Mouse (Mus musculus): ENCODE results near the gene Abcb9. TPM values are rescaled to one million over a fixed set of nuclear protein-coding genes. Genes with fewer than 3 reads are reported as not detected.

The Abcb9 gene
- polyA plus RNA-seq (2015; fragmentation: Nextera tagmentation; extraction: Ambion mirVana), result 6.4 and 6.7 TPM in 2 replicates

GRCm38 (mm10) chr5:124095596-124096232, at the start of gene Abcb9:
TSS of gene Abcb9 (minus strand) at chr5:124095798.
- Histone ChIP-seq H3K27ac (ENCODE audit: low read length) (peak within 1 kb of the TSS; percentile 94), H3K4me2 (ENCODE audit: low read depth, low read length) (peak within 1 kb of the TSS; percentile 97), H3K36me3 (ENCODE audit: control insufficient read depth, insufficient read depth) (no peaks in the 10 kb centered on the region), H3K27me3 (ENCODE audit: control insufficient read depth, insufficient read depth, low read depth, low read length) (no peaks in the 10 kb centered on the region), H3K4me1 (ENCODE audit: control insufficient read depth, low read depth, low read length) (peaks cover 49% of the 10 kb centered on the region), H3K9me3 (replicated peaks; ENCODE audit: control insufficient read depth, low read length) (no peaks in the 10 kb centered on the region), H3K9ac (ENCODE audit: low read depth, low read length) (peak within 1 kb of the TSS; percentile 88), H3K4me3 (ENCODE audit: low read depth, low read length) (peak within 1 kb of the TSS; percentile 82)
- ATAC-seq (ENCODE audit: low read depth), result peak; percentile 75
- WGBS (ENCODE audit: insufficient replicate concordance), result under 1% methylated on average over 42 of the region's 42 CpGs

GRCm38 (mm10) chr5:124138066-124138465, 42.5 kb upstream of the Abcb9 start:
- Histone ChIP-seq H3K27ac (ENCODE audit: low read length) (no peak overlapping the region), H3K4me1 (ENCODE audit: control insufficient read depth, low read depth, low read length) (no peaks in the 10 kb centered on the region), H3K4me3 (ENCODE audit: low read depth, low read length) (no peak overlapping the region), H3K9ac (ENCODE audit: low read depth, low read length) (no peak overlapping the region), H3K27me3 (ENCODE audit: control insufficient read depth, insufficient read depth, low read depth, low read length) (no peaks in the 10 kb centered on the region), H3K36me3 (ENCODE audit: control insufficient read depth, insufficient read depth) (peaks cover 12% of the 10 kb centered on the region), H3K9me3 (replicated peaks; ENCODE audit: control insufficient read depth, low read length) (no peaks in the 10 kb centered on the region), H3K4me2 (ENCODE audit: low read depth, low read length) (no peak overlapping the region)
- no peak for ATAC-seq (ENCODE audit: low read depth)
- 75% methylated on average over 7 of the region's 7 CpGs for WGBS (ENCODE audit: insufficient replicate concordance)

DNA sequence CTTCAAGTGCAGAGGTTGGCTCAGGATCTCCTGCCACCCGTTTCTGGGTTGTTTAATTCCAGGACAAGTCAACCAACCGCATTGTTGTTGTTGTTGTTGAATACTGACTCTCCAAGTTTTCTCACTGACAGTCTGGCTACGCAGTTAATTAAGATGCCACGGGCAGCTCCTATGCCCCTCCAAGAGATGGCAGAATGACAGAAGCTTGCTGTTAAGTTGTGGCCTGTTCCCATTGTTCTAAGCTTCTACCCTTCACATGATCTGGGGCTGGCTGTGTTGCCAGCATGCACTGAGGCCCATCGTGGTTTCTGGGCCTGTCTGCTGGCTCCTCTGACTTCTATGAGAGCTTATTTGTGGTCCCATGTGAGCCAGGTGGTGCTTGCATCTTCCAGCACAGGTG, 38.7 kb upstream of the Abcb9 start:
- no peaks in the 10 kb centered on the region for H3K4me1 ChIP-seq (ENCODE audit: control insufficient read depth, low read depth, low read length)
- H3K4me3 ChIP-seq (ENCODE audit: low read depth, low read length), result no peak overlapping the region
- H3K9ac ChIP-seq (ENCODE audit: low read depth, low read length), result no peak overlapping the region
- H3K4me2 ChIP-seq (ENCODE audit: low read depth, low read length), result no peak overlapping the region
- no peaks in the 10 kb centered on the region for H3K9me3 ChIP-seq (replicated peaks; ENCODE audit: control insufficient read depth, low read length)
- 73% methylated on average over 5 of the region's 5 CpGs for WGBS (ENCODE audit: insufficient replicate concordance)
- H3K27ac ChIP-seq (ENCODE audit: low read length), result no peak overlapping the region
- ATAC-seq (ENCODE audit: low read depth), result no peak
- H3K27me3 ChIP-seq (ENCODE audit: control insufficient read depth, insufficient read depth, low read depth, low read length), result no peaks in the 10 kb centered on the region
- no peaks in the 10 kb centered on the region for H3K36me3 ChIP-seq (ENCODE audit: control insufficient read depth, insufficient read depth)

DNA sequence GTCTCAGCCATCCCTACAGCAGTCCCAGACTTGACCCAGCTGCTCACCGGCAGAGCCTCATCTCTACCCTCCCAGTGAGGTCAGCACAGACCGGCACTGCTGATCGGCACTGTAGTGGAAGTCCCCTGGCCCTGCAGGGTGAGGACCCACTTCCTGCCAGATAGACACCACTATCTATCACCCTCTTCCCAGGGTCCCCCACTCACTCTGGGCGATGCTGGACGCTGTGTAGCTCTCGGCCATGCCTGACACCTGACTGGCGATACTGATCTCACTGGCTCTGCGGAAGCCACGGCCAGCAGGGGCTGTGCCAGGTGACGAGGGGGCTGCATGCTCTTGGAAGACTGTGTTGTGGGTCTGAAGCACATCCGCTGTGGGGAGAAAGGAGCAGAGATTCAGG, 29.5 kb upstream of the Abcb9 start:
- Histone ChIP-seq H3K4me2 (ENCODE audit: low read depth, low read length) (no peak overlapping the region), H3K27me3 (ENCODE audit: control insufficient read depth, insufficient read depth, low read depth, low read length) (no peaks in the 10 kb centered on the region), H3K9ac (ENCODE audit: low read depth, low read length) (no peak overlapping the region), H3K27ac (ENCODE audit: low read length) (no peak overlapping the region), H3K4me1 (ENCODE audit: control insufficient read depth, low read depth, low read length) (no peaks in the 10 kb centered on the region), H3K36me3 (ENCODE audit: control insufficient read depth, insufficient read depth) (peaks cover 7% of the 10 kb centered on the region), H3K9me3 (replicated peaks; ENCODE audit: control insufficient read depth, low read length) (no peaks in the 10 kb centered on the region), H3K4me3 (ENCODE audit: low read depth, low read length) (no peak overlapping the region)
- WGBS (ENCODE audit: insufficient replicate concordance), result 72% methylated on average over 11 of the region's 11 CpGs
- no peak for ATAC-seq (ENCODE audit: low read depth)

- H3K27me3 ChIP-seq (ENCODE audit: control insufficient read depth, insufficient read depth, low read depth, low read length), result no peaks in the 10 kb centered on the region
- WGBS (ENCODE audit: insufficient replicate concordance), result 85% methylated on average over 18 of the region's 18 CpGs
- peaks cover 11% of the 10 kb centered on the region for H3K36me3 ChIP-seq (ENCODE audit: control insufficient read depth, insufficient read depth)
- no peak overlapping the region for H3K9ac ChIP-seq (ENCODE audit: low read depth, low read length)
- no peaks in the 10 kb centered on the region for H3K9me3 ChIP-seq (replicated peaks; ENCODE audit: control insufficient read depth, low read length)
- no peak overlapping the region for H3K27ac ChIP-seq (ENCODE audit: low read length)
- no peak overlapping the region for H3K4me2 ChIP-seq (ENCODE audit: low read depth, low read length)
- peaks cover 4% of the 10 kb centered on the region; the same call in 1 of the 2 replicates for H3K4me1 ChIP-seq (ENCODE audit: control insufficient read depth, low read depth, low read length)
- no peak for ATAC-seq (ENCODE audit: low read depth)
- H3K4me3 ChIP-seq (ENCODE audit: low read depth, low read length), result no peak overlapping the region
These were observed 26.8 kb upstream of the Abcb9 start for GRCm38 (mm10) chr5:124122357-124122756.

GRCm38 (mm10) chr5:124119204-124119603, 23.6 kb upstream of the Abcb9 start:
- peaks cover 24% of the 10 kb centered on the region for H3K4me1 ChIP-seq (ENCODE audit: control insufficient read depth, low read depth, low read length)
- peaks cover 11% of the 10 kb centered on the region for H3K36me3 ChIP-seq (ENCODE audit: control insufficient read depth, insufficient read depth)
- H3K27ac ChIP-seq (ENCODE audit: low read length), result no peak overlapping the region
- H3K9me3 ChIP-seq (replicated peaks; ENCODE audit: control insufficient read depth, low read length), result no peaks in the 10 kb centered on the region
- no peak overlapping the region for H3K9ac ChIP-seq (ENCODE audit: low read depth, low read length)
- no peak for ATAC-seq (ENCODE audit: low read depth)
- no peak overlapping the region for H3K4me2 ChIP-seq (ENCODE audit: low read depth, low read length)
- 50% methylated on average over 5 of the region's 5 CpGs for WGBS (ENCODE audit: insufficient replicate concordance)
- H3K4me3 ChIP-seq (ENCODE audit: low read depth, low read length), result no peak overlapping the region
- no peaks in the 10 kb centered on the region for H3K27me3 ChIP-seq (ENCODE audit: control insufficient read depth, insufficient read depth, low read depth, low read length)

GRCm38 (mm10) chr5:124115990-124116845, 20.6 kb upstream of the Abcb9 start, which contains the start of gene Arl6ip4:
TSS of gene Arl6ip4 (plus strand) at chr5:124116089.
- ATAC-seq (ENCODE audit: low read depth), result no peak
- no peaks in the 10 kb centered on the region for H3K27me3 ChIP-seq (ENCODE audit: control insufficient read depth, insufficient read depth, low read depth, low read length)
- peak within 1 kb of the TSS; percentile 75 for H3K27ac ChIP-seq (ENCODE audit: low read length)
- peak within 1 kb of the TSS; percentile 95 for H3K4me2 ChIP-seq (ENCODE audit: low read depth, low read length)
- H3K4me1 ChIP-seq (ENCODE audit: control insufficient read depth, low read depth, low read length), result peaks cover 42% of the 10 kb centered on the region
- no peaks in the 10 kb centered on the region for H3K9me3 ChIP-seq (replicated peaks; ENCODE audit: control insufficient read depth, low read length)
- H3K9ac ChIP-seq (ENCODE audit: low read depth, low read length), result peak within 1 kb of the TSS; percentile 98
- peaks cover 10% of the 10 kb centered on the region; the same call in 1 of the 2 replicates for H3K36me3 ChIP-seq (ENCODE audit: control insufficient read depth, insufficient read depth)
- peak within 1 kb of the TSS; percentile 98 for H3K4me3 ChIP-seq (ENCODE audit: low read depth, low read length)
- WGBS (ENCODE audit: insufficient replicate concordance), result under 1% methylated on average over 64 of the region's 64 CpGs

DNA sequence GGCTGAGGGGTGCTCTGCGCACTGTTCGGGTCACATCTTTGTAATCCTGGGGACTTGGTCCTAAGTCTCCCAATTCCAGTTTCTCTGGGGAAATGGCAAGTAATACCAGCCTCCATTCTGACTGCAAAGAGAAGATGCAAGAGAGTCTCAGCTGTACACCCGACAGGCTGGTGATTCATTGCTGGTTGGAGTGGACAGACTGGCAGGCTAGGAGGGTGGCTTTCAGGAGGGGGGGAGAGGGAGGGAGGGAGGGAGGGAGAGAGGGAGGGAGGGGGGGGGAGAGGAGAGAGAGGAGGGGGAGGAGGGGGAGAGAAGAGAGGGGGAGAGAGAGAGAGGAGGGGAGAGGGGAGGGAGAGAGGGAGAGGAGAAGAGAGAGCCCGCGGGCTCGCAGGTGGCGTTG, 19.9 kb upstream of the Abcb9 start:
- peak overlapping the region; percentile 95 for H3K4me2 ChIP-seq (ENCODE audit: low read depth, low read length)
- H3K36me3 ChIP-seq (ENCODE audit: control insufficient read depth, insufficient read depth), result peaks cover 4% of the 10 kb centered on the region; the same call in 1 of the 2 replicates
- H3K9me3 ChIP-seq (replicated peaks; ENCODE audit: control insufficient read depth, low read length), result no peaks in the 10 kb centered on the region
- H3K27me3 ChIP-seq (ENCODE audit: control insufficient read depth, insufficient read depth, low read depth, low read length), result no peaks in the 10 kb centered on the region
- H3K4me3 ChIP-seq (ENCODE audit: low read depth, low read length), result peak overlapping the region; percentile 98
- H3K27ac ChIP-seq (ENCODE audit: low read length), result peak overlapping the region; percentile 75; the same call in 1 of the 2 replicates
- H3K4me1 ChIP-seq (ENCODE audit: control insufficient read depth, low read depth, low read length), result peaks cover 45% of the 10 kb centered on the region
- 24% methylated on average over 7 of the region's 7 CpGs for WGBS (ENCODE audit: insufficient replicate concordance)
- no peak for ATAC-seq (ENCODE audit: low read depth)
- H3K9ac ChIP-seq (ENCODE audit: low read depth, low read length), result peak overlapping the region; percentile 98

Data from liver, embryonic 16.5 days (tissue).